Mouse (Mus musculus): ENCODE measurements at regions not wholly inside any gene's neighbourhood (a gene's known extent, or its start where the extent isn't known, plus 50 kb on each side); places are given as distances from the start of the nearest gene placed in this dataset.

- H3K4me3 ChIP-seq (ENCODE audit: insufficient read depth in 1 of 2, low read depth in 2 of 2, low read length in 2 of 2) = no peak overlapping the region
- H3K36me3 ChIP-seq (replicated peaks; ENCODE audit: control insufficient read depth, insufficient read depth, low read depth) = no peaks in the 10 kb centered on the region
- no peak overlapping the region for H3K27ac ChIP-seq
- DNase-seq (ENCODE audit: low read depth in 3 of 3, low spot score in 3 of 3) = no peak
- TF ChIP-seq CTCF (IDR thresholded peaks at IDR 0.05; ENCODE audit: low read depth) (no peak), EP300 (IDR thresholded peaks at IDR 0.05; ENCODE audit: low read depth) (no peak)
- no peaks in the 10 kb centered on the region for H3K9me3 ChIP-seq (ENCODE audit: control insufficient read depth, low read length)
- H3K9ac ChIP-seq (replicated peaks) = no peak overlapping the region
- peaks cover 0 to 3% of the 10 kb centered on the region in 2 experiments; a peak in 2 of 4 replicates for H3K4me1 ChIP-seq (replicated peaks; ENCODE audit: control insufficient read depth in 2 of 2, insufficient read depth in 2 of 2, low read length in 1 of 2)
- WGBS (ENCODE audit: insufficient replicate concordance) = 45% methylated on average over 2 of the region's 2 CpGs
- H3K27me3 ChIP-seq (ENCODE audit: control insufficient read depth, insufficient read depth, low read length) = no peaks in the 10 kb centered on the region
- no peak for ATAC-seq (ENCODE audit: insufficient read depth)
- H3K4me2 ChIP-seq (ENCODE audit: low read depth) = no peak overlapping the region
Observed at GRCm38 (mm10) chr3:52652476-52652870, 364.6 kb downstream of the Cog6 start.

DNA sequence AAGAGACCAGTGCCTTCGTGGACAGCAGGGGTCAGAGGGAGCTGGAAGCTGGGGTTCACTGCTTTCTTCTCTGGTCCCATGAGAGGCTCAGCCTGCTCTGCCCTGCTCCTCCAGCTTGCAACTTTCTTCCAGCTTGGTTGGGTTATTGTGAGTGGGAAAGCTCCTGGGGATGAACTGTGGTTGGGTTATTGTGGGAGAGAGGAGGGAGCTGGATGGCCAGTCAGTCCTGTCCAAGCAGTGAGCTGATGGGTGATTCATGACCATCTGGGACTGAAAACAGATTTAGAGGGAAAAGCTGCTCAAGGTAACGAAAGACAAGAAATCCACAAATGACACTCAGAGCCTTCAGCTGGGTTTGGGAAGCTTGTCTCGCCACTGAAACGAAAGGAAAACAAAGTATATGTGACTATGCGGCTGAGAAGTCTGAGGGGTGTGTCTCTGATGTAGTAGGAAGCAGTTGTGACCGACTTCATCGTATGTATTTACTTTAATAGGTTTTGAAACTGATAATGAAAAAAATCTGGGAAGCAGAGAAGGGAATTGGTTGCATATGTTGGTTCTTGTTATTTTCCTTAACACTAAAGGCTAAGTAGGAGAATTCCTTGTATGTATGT is 365.1 kb downstream of the Cog6 start:
- H3K4me3 ChIP-seq (ENCODE audit: insufficient read depth in 1 of 2, low read depth in 2 of 2, low read length in 2 of 2) = no peak overlapping the region
- H3K4me1 ChIP-seq (replicated peaks; ENCODE audit: control insufficient read depth in 2 of 2, insufficient read depth in 2 of 2, low read length in 1 of 2) = peaks cover 0 to 3% of the 10 kb centered on the region in 2 experiments; a peak in 2 of 4 replicates
- no peaks in the 10 kb centered on the region for H3K9me3 ChIP-seq (ENCODE audit: control insufficient read depth, low read length)
- 51% methylated on average over 7 of the region's 7 CpGs for WGBS (ENCODE audit: insufficient replicate concordance)
- TF ChIP-seq EP300 (IDR thresholded peaks at IDR 0.05; ENCODE audit: low read depth) (no peak), CTCF (IDR thresholded peaks at IDR 0.05; ENCODE audit: low read depth) (no peak)
- no peak overlapping the region for H3K4me2 ChIP-seq (ENCODE audit: low read depth)
- H3K9ac ChIP-seq (replicated peaks) = no peak overlapping the region
- H3K36me3 ChIP-seq (replicated peaks; ENCODE audit: control insufficient read depth, insufficient read depth, low read depth) = no peaks in the 10 kb centered on the region
- H3K27me3 ChIP-seq (ENCODE audit: control insufficient read depth, insufficient read depth, low read length) = no peaks in the 10 kb centered on the region
- H3K27ac ChIP-seq = no peak overlapping the region
- DNase-seq (ENCODE audit: low read depth in 3 of 3, low spot score in 3 of 3) (no peak), ATAC-seq (ENCODE audit: insufficient read depth) (no peak)

- Histone ChIP-seq H3K27ac (no peak overlapping the region), H3K27me3 (ENCODE audit: control insufficient read depth, insufficient read depth, low read length) (no peaks in the 10 kb centered on the region), H3K4me2 (ENCODE audit: low read depth) (no peak overlapping the region), H3K4me1 (replicated peaks; ENCODE audit: control insufficient read depth in 2 of 2, insufficient read depth in 2 of 2, low read length in 1 of 2) (peaks cover 0 to 3% of the 10 kb centered on the region in 2 experiments; a peak in 2 of 4 replicates), H3K9me3 (ENCODE audit: control insufficient read depth, low read length) (no peaks in the 10 kb centered on the region), H3K9ac (replicated peaks) (no peak overlapping the region), H3K4me3 (ENCODE audit: insufficient read depth in 1 of 2, low read depth in 2 of 2, low read length in 2 of 2) (no peak overlapping the region), H3K36me3 (replicated peaks; ENCODE audit: control insufficient read depth, insufficient read depth, low read depth) (no peaks in the 10 kb centered on the region)
- no peak for TF ChIP-seq EP300 (IDR thresholded peaks at IDR 0.05; ENCODE audit: low read depth)
- TF ChIP-seq CTCF (IDR thresholded peaks at IDR 0.05; ENCODE audit: low read depth) = no peak
- WGBS (ENCODE audit: insufficient replicate concordance) = 62% methylated on average over 3 of the region's 3 CpGs
- DNase-seq (ENCODE audit: low read depth in 3 of 3, low spot score in 3 of 3) (no peak), ATAC-seq (ENCODE audit: insufficient read depth) (no peak)
Observed at GRCm38 (mm10) chr3:52650071-52650470, 367.0 kb downstream of the Cog6 start.

DNA sequence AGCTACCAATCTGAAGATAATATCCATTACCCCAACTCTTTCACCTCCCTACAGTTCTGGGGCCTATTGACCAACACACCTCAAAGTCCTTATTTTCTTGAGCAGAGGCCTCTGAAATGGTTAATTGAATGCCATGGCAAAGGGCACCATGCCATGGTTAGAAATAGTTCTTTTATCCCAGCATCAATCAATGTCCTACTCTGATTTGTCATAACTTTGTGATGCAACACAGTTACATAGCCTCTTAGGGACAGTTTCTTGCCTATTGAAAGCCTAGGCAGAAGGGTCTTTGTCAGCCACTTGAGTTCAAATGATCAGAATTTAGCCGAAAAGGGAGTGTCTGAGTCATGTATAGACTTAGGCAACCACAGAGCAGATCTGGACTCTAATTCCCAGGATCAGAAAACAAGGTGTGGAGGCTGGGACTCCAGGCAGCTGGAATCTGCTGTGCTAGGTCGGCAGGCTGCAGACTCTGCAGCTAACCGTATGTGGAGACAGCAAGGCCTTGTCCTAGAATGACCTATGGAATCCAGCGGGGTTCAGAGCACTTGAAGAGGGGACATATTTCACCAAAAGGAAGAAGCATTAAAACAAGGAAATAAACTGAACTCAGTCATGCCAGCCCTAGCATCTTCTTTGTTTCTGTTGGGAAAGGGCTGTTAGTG is 368.1 kb downstream of the Cog6 start:
- H3K4me1 ChIP-seq (replicated peaks; ENCODE audit: control insufficient read depth in 2 of 2, insufficient read depth in 2 of 2, low read length in 1 of 2) = peaks cover 0 to 3% of the 10 kb centered on the region in 2 experiments; a peak in 2 of 4 replicates
- H3K27ac ChIP-seq = no peak overlapping the region
- H3K4me3 ChIP-seq (ENCODE audit: insufficient read depth in 1 of 2, low read depth in 2 of 2, low read length in 2 of 2) = no peak overlapping the region
- no peak overlapping the region for H3K9ac ChIP-seq (replicated peaks)
- no peak for DNase-seq (ENCODE audit: low read depth in 3 of 3, low spot score in 3 of 3)
- no peak for TF ChIP-seq CTCF (IDR thresholded peaks at IDR 0.05; ENCODE audit: low read depth)
- TF ChIP-seq EP300 (IDR thresholded peaks at IDR 0.05; ENCODE audit: low read depth) = no peak
- 57% methylated on average over 4 of the region's 4 CpGs for WGBS (ENCODE audit: insufficient replicate concordance)
- H3K36me3 ChIP-seq (replicated peaks; ENCODE audit: control insufficient read depth, insufficient read depth, low read depth) = no peaks in the 10 kb centered on the region
- no peak for ATAC-seq (ENCODE audit: insufficient read depth)
- no peaks in the 10 kb centered on the region for H3K27me3 ChIP-seq (ENCODE audit: control insufficient read depth, insufficient read depth, low read length)
- H3K9me3 ChIP-seq (ENCODE audit: control insufficient read depth, low read length) = no peaks in the 10 kb centered on the region
- H3K4me2 ChIP-seq (ENCODE audit: low read depth) = no peak overlapping the region

GRCm38 (mm10) chr3:52647900-52648299 is 369.1 kb downstream of the Cog6 start:
- no peak for DNase-seq (ENCODE audit: low read depth in 3 of 3, low spot score in 3 of 3)
- no peaks in the 10 kb centered on the region for H3K27me3 ChIP-seq (ENCODE audit: control insufficient read depth, insufficient read depth, low read length)
- H3K4me2 ChIP-seq (ENCODE audit: low read depth) = no peak overlapping the region
- no peak for ATAC-seq (ENCODE audit: insufficient read depth)
- H3K4me1 ChIP-seq (replicated peaks; ENCODE audit: control insufficient read depth in 2 of 2, insufficient read depth in 2 of 2, low read length in 1 of 2) = peaks cover 0 to 3% of the 10 kb centered on the region in 2 experiments; a peak in 2 of 4 replicates
- 74% methylated on average over 5 of the region's 5 CpGs for WGBS (ENCODE audit: insufficient replicate concordance)
- no peaks in the 10 kb centered on the region for H3K36me3 ChIP-seq (replicated peaks; ENCODE audit: control insufficient read depth, insufficient read depth, low read depth)
- H3K4me3 ChIP-seq (ENCODE audit: insufficient read depth in 1 of 2, low read depth in 2 of 2, low read length in 2 of 2) = no peak overlapping the region
- no peak for TF ChIP-seq CTCF (IDR thresholded peaks at IDR 0.05; ENCODE audit: low read depth)
- TF ChIP-seq EP300 (IDR thresholded peaks at IDR 0.05; ENCODE audit: low read depth) = no peak
- no peak overlapping the region for H3K9ac ChIP-seq (replicated peaks)
- no peaks in the 10 kb centered on the region for H3K9me3 ChIP-seq (ENCODE audit: control insufficient read depth, low read length)
- H3K27ac ChIP-seq = no peak overlapping the region
